Mouse (Mus musculus) lung, postnatal 0 days (tissue): ENCODE measurements at regions not wholly inside any gene's neighbourhood (a gene's known extent, or its start where the extent isn't known, plus 50 kb on each side); places are given as distances from the start of the nearest gene placed in this dataset.

Source experiments
- CTCF ChIP-seq: IDR thresholded peaks from 2 replicates; pipeline ENCODE4 v1.5.1; 2016; ENCODE audit warnings: antibody characterized with exemption, mild to moderate bottlenecking
- EP300 ChIP-seq: IDR thresholded peaks from 2 replicates; pipeline ENCODE4 v1.6.1; 2016; ENCODE audit warnings: antibody characterized with exemption, mild to moderate bottlenecking, control low read depth

- TF ChIP-seq CTCF (no peak), EP300 (no peak)
Observed at GRCm38 (mm10) chr6:82833867-82834266, 59.6 kb upstream of the Hk2 start.
